9 mouse cellular contexts compared by ENCODE assay signal in the genomic region with DNA sequence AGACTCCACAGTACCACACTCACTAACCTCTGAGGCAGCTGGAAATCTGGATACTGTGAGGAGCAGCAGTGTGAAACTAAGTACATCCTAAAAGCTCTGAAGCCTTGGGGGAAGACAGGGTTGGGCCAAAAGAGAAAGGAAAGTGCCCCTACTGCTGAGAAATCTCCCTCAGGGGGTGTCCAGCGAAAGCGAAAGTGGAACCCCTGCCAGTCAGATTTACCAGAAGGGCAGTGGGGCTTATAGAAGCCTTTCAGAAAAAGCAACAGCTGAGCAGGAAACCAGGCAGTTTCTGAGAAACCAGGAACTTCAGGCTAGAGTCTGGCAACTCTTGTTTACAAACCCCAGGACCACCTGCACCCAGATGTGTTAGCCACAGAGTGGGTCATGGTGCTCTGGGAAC.
DNase-seq lines count a peak whose midpoint lies in the region; TF ChIP-seq lines count a peak whose summit lies in the region.
"Had no signal": no experiment of that assay in that cellular context is flagged by ENCODE, and none has a peak within 500 bp of the region (broad histone marks: within the 10 kb centered on the region; RNA-seq: fewer than 3 reads in every experiment).

No protein-coding gene starts in this region.

- no peak for TF ChIP-seq CTCF in bone marrow, adult 2 months (IDR thresholded peaks at IDR 0.05; ENCODE audit: control insufficient read depth, insufficient read depth, low read length)

- H3K4me3 ChIP-seq in bone marrow, adult 2 months (replicated peaks; ENCODE audit: control insufficient read depth, low read depth, low read length), result no peak overlapping the region
- no peak overlapping the region for H3K4me3 ChIP-seq in hindbrain, embryonic 10.5 days
- H3K4me3 ChIP-seq: erythroblast, embryonic 14.5 days had no signal

- no peaks in the 10 kb centered on the region; the same call in 1 of the 2 replicates for H3K4me1 ChIP-seq in bone marrow, adult 2 months (ENCODE audit: control insufficient read depth, insufficient read depth, low read length)
- H3K4me1 ChIP-seq in hindbrain, embryonic 10.5 days (replicated peaks), result 0 out of 2 replicates have a peak, but pooled peaks cover 6% of the 10 kb centered on the region

- H3K27ac ChIP-seq in bone marrow, adult 2 months (ENCODE audit: control insufficient read depth, insufficient read depth, low read depth, low read length, poor library complexity), result peak overlapping the region; percentile 44
- no peak overlapping the region for H3K27ac ChIP-seq in hindbrain, embryonic 10.5 days

- intact Hi-C loops in heart, postnatal 36 days (cut with DNase I), result no loop called here

- H3K36me3 ChIP-seq in hindbrain, embryonic 10.5 days, result no peaks in the 10 kb centered on the region

- DNase-seq in adrenal gland, postnatal 14 days, result peak; percentile 22
- DNase-seq in adrenal gland, postnatal 25 days, result no peak
- peak; percentile 42 to 49 for DNase-seq in heart, postnatal 36 days
- DNase-seq in lung, postnatal 25 days (ENCODE audit: low spot score), result peak; percentile 52
- DNase-seq in thymus, postnatal 10 days (ENCODE audit: low spot score in 2 of 2), result peak; percentile 9 to 13
- no peak for DNase-seq in MN1 (ENCODE audit: low spot score)
- DNase-seq in hindbrain, embryonic 10.5 days (ENCODE audit: low spot score), result no peak

- TF ChIP-seq POLR2A in bone marrow, adult 2 months (IDR thresholded peaks at IDR 0.05; ENCODE audit: borderline replicate concordance, control insufficient read depth, low read depth, low read length), result no peak

- H3K9me3 ChIP-seq in hindbrain, embryonic 10.5 days, result no peaks in the 10 kb centered on the region

- WGBS in bone marrow, adult 2 months, result 2% methylated on average over 2 of the region's 2 CpGs
- WGBS in hindbrain, embryonic 10.5 days, result 22% methylated on average over 2 of the region's 2 CpGs

- no peaks in the 10 kb centered on the region for H3K27me3 ChIP-seq in hindbrain, embryonic 10.5 days (ENCODE audit: insufficient read depth, poor library complexity, severe bottlenecking)

Comparison
In these comparisons a context has a peak if more than half of its experiments do, and no peak if none do; other contexts are left out.
1. DNase-seq: peak in adrenal gland, postnatal 14 days (single experiment), heart, postnatal 36 days (2 of 2), lung, postnatal 25 days (single experiment) and thymus, postnatal 10 days (2 of 2); none in adrenal gland, postnatal 25 days (single experiment), MN1 (single experiment) and hindbrain, embryonic 10.5 days (single experiment).